Mouse (Mus musculus): ENCODE results near the gene Rpl22l1. TPM values are rescaled to one million over a fixed set of nuclear protein-coding genes. Genes with fewer than 3 reads are reported as not detected.
"Not testable (repeated sequence)": the region's sequence is repeated elsewhere in the genome, so short reads cannot be mapped to it uniquely, and the experiment has no call there.

Gene Rpl22l1
- total RNA-seq, 2 experiments from 2014 or later: 66.5 to 464 TPM

DNA sequence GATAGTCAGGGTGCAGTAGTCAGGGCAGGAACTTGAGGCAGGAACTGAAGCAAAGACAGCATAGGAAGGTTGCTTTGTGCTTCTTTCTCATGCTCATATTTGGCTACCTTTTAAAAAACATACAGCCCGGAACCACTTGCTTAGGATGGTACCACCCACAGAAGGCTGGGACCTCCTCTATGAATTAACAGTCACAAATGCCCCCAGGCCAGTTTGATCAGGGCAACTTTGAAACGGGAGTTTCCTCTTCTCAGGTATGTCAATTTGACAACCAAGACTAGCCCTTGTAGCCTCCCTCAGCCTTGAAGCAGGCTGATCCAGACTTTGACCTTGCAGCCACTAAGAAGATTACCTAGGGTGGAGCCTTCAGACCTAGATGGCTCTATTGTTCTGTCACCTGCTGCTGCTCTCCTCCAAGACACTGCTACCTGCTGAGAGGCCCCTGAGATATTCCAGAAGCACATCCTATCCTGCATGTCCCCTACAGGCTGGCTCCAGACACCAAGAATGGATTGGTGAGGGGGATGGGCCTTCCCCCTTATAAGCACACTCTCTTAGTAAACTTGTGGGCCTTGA is 31.6 kb downstream of the Rpl22l1 start:
- ATAC-seq (ENCODE audit: poor library complexity, severe bottlenecking): no peak

DNA sequence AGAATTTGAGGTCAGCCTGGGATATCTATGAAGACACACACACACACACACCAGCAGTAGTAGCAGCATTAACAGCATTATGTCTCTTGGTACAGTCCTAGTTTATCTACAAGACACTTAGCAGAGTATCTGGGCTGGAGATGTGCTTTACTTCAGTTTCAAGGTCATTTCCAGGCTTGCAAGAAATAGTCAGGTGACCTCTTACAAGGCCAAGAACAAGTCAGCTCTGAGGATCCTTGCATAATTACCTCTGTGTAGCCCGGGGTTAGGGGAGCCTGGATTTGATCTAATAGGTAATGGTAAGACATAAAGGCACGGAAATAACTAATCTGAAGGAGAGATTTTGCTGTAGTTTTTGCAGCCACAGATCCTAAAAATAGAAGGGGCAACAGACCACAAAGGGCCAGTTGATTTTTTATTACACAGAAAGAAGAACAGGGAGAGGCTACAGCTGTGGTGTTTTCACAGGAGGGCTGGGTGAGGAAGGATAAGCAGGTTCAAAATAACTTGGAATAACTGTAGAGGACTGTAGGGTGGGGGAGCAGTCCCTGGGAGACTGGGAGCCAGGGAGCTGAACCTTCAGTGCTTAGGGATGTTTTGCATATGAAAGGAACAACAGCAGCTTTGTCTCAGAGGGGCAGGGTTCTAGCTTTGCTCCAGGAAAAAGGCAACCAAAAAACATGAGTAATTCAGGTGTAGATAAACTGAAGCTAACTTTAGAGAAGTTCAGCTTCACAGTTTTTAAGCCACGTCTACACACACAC is 36.8 kb downstream of the Rpl22l1 start:
- ATAC-seq (ENCODE audit: poor library complexity, severe bottlenecking): no peak

DNA sequence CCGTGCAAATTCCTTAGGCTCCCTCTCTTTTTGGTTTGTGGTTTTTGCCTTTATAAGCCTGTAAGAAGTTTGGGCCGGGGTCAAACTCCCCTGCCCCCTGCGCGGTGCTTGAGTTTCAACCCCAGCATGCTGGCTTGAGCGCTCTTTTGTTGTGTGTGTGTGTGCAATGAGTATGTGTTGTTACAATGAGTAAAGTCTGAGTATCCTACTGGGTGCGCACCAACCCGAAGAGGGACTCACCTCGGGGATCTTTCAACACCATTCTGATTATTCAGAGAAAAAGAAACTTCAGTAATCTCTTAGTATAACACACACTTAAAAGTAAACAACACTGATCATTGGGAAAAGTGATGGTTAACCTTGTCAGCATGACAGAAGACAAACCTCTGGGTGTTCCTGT is 38.0 kb downstream of the Rpl22l1 start:
- no peak for ATAC-seq (ENCODE audit: poor library complexity, severe bottlenecking)

DNA sequence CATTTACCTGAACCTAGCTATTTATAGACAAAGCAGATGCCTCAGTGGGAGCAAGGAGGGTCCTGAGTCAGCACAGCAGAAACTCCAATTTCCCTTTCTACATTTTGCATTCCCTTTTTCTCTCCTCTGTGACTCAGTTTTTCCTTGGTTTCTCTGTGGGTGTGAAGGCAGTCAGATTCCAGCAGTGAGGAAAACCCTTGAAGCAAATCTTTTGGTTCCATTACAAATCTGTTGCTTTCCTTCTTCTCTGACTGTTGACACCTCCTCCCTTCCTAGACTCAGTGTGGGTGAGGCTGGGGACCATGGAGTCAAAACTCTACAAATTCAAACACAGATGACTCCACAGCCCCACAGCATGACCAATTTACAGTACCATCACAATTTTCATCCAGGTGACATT is 41.9 kb downstream of the Rpl22l1 start:
- ATAC-seq (ENCODE audit: poor library complexity, severe bottlenecking): no peak

DNA sequence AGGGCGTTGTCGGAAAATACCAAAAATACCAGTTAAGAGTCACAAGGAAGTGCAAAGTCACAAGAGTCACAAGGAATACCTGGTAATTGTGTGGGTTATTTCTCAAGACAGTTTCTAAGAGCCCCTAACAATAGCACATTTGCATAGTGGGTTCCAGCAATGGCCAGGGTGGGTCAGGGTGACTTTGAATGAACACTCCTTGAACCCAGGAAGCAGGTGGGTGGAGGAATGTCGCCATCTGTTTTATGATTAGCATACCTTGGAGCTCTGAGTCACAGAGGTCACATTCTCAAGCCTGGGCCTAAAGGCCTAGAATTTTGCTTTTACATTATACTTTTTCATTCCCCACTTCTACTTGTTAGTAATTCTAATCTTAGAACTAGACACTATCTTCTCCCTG is 46.9 kb downstream of the Rpl22l1 start:
- ATAC-seq (ENCODE audit: poor library complexity, severe bottlenecking): not testable (repeated sequence)

Other genes starting within 250 kb of the Rpl22l1 start
- gene Slc2a2, start 107.5 kb upstream of the Rpl22l1 start, total RNA-seq (2015): not detected in 2 replicates
- not detected in 2 replicates for gene Slc2a2, start 107.5 kb upstream of the Rpl22l1 start, total RNA-seq (2017)
- 5.8 and 6.2 TPM in 2 replicates for gene Eif5a2, start 24.2 kb upstream of the Rpl22l1 start, total RNA-seq (2015)
- 3.5 and 3.9 TPM in 2 replicates for gene Eif5a2, start 24.2 kb upstream of the Rpl22l1 start, total RNA-seq (2017)
- gene Gm1527, start 87.2 kb downstream of the Rpl22l1 start, total RNA-seq (2015): not detected in 2 replicates
- gene Gm1527, start 87.2 kb downstream of the Rpl22l1 start, total RNA-seq (2017): not detected in 2 replicates

Data from megakaryocyte, adult 5-6 weeks (primary cell).